Mouse (Mus musculus) activated CD4-positive, CD25-positive, alpha-beta regulatory T cell (primary cell): Measurements from ENCODE around the gene Nexn. TPM values are rescaled to one million over a fixed set of nuclear protein-coding genes. Genes with fewer than 3 reads are reported as not detected.

Source experiments
- polyA plus RNA-seq, 2 experiments: library from polyadenylated mRNA; unstranded; fragments of 100-300 nt; shearing (Covaris generic); gene quantifications; one replicate each; pipeline ENCODE4 v1.2.1; 2017

Gene Nexn
- polyA plus RNA-seq = under 1 TPM in 1 of 2 experiments, not detected in 1; 0.74 TPM

DNA sequence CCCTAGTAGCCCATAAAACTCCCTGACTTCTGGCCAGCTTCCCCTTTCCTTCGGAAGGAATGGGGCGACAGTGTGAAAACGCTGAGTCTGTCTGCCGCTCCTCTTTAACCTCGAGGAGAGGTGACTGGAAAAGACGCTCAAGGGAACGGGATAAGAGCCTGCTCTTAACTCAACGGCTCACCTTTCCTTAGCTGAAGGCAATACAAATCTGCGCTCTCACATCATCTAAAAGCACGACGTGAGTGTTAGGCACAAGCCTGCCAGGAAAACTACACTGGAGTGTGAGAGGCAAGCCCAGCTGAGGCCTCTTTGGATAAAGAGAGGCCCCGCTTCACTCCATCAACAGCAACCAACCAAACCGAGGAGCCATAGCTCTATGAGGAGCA, at the start of gene Nexn:
Gene Nexn (minus strand): TSS at position 315 of the 386 bp plus-strand sequence.

DNA sequence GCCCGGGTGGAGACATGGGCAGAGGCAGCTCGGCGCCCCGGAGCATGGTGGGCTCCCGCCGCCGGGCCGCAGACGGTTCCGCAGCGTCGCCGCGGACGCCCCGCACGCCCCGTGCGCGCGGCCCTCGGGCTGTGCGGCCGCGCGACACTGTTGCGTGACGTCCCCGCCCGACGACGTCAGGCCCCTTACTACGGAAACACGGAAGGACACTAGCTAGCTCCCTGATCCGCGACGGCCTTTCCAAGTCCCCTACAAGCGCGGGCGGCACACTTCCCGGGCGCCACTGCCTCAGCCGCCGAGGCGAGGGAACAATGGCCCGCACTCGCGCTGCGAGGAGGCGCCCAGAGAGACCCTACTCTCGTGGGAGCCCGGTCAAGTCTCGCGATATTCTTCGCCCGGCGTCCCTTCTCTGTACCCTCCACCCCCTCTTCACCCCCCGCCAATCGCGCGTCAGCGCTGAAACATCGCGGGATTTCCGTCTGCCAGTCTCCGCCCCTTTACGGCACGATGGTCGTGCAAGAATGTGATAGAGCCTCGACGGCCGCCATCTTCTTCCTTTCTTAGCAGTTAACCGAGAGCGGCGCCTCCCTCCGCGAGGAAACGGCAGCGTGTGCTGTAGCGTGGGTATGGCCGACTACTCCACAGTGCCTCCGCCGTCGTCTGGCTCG, 56.0 kb downstream of the Nexn start, which contains the start of the genes Dnajb4 and Fubp1:
Gene Dnajb4 (minus strand): TSS at position 336 of the 668 bp plus-strand sequence.
Gene Fubp1 (plus strand): TSS at position 456 of the 668 bp plus-strand sequence.

Other genes starting within 250 kb of the Nexn start
- gene Gipc2, start 100.1 kb downstream of the Nexn start, polyA plus RNA-seq = under 1 TPM; 0.37 to 0.81 TPM
- 1 to 10 TPM; 8.6 to 9.8 TPM for gene Dnajb4, start 56.0 kb downstream of the Nexn start, polyA plus RNA-seq
- 100 to 1,000 TPM; 161 to 163 TPM for gene Fubp1, start 55.9 kb downstream of the Nexn start, polyA plus RNA-seq
- 10 to 100 TPM in 1 of 2 experiments, 1 to 10 TPM in 1; 8.7 to 12.1 TPM for gene Miga1, start 74.1 kb upstream of the Nexn start, polyA plus RNA-seq
- 10 to 100 TPM; 55.0 to 61.1 TPM for gene Usp33, start 80.1 kb upstream of the Nexn start, polyA plus RNA-seq
- 10 to 100 TPM; 44.1 to 51.8 TPM for gene Zzz3, start 129.1 kb upstream of the Nexn start, polyA plus RNA-seq